ENCODE assay signal across 11 mouse cellular contexts in the genomic region with DNA sequence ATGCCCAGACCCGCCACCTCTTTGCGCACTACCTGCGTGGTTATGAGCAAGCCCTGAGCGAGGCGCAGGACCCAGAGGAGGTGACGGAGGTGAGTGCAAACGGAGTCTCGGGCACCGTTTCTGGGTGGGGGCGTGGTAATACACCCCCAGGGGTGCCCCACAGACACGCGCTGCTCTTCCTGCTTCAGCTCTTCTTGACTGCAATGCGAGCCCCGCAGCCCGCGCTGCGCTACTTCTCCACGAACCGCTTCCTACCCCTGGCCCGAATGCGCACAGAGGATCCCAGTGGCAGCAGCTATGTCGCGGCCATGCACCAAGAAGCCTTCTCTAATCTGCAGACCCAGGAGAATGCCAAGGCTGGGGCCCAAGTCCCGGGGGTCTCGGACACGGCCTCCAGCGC. TPM values are rescaled to one million over a fixed set of nuclear protein-coding genes. Genes with fewer than 3 reads are reported as not detected.
DNase-seq lines count a peak whose midpoint lies in the region; ATAC-seq and TF ChIP-seq lines count a peak whose summit lies in the region.
"Had no signal": no experiment of that assay in that cellular context is flagged by ENCODE, and none has a peak within 500 bp of the region (broad histone marks: within the 10 kb centered on the region; RNA-seq: fewer than 3 reads in every experiment).

No protein-coding gene starts in this region.

- H3K4me1 ChIP-seq in forebrain, embryonic 13.5 days: peaks cover 22% of the 10 kb centered on the region
- H3K4me1 ChIP-seq in forebrain, postnatal 0 days (ENCODE audit: insufficient read depth): peaks cover 7% of the 10 kb centered on the region
- peaks cover 32% of the 10 kb centered on the region for H3K4me1 ChIP-seq in midbrain, embryonic 10.5 days
- peaks cover 8% of the 10 kb centered on the region for H3K4me1 ChIP-seq in midbrain, embryonic 11.5 days (ENCODE audit: control insufficient read depth, insufficient read depth, low read length)
- peaks cover 22% of the 10 kb centered on the region for H3K4me1 ChIP-seq in limb, embryonic 10.5 days

- peaks cover 53% of the 10 kb centered on the region for H3K27me3 ChIP-seq in forebrain, embryonic 13.5 days
- H3K27me3 ChIP-seq in forebrain, postnatal 0 days (ENCODE audit: insufficient read depth, low read length): peaks cover 40% of the 10 kb centered on the region
- peaks cover 62% of the 10 kb centered on the region for H3K27me3 ChIP-seq in midbrain, embryonic 10.5 days (ENCODE audit: low read depth, poor library complexity, severe bottlenecking)
- peaks cover 50% of the 10 kb centered on the region for H3K27me3 ChIP-seq in midbrain, embryonic 11.5 days (ENCODE audit: control insufficient read depth, insufficient read depth, low read length)
- peaks cover 62% of the 10 kb centered on the region for H3K27me3 ChIP-seq in limb, embryonic 10.5 days (ENCODE audit: low read depth, poor library complexity, severe bottlenecking)

- 0 out of 2 replicates have a peak overlapping the region, but pooled peaks have one; percentile 12 for H3K9ac ChIP-seq in forebrain, embryonic 13.5 days
- H3K9ac ChIP-seq in forebrain, postnatal 0 days: no peak overlapping the region
- H3K9ac ChIP-seq in midbrain, embryonic 11.5 days (ENCODE audit: low read length): no peak overlapping the region

- H3K9me3 ChIP-seq in forebrain, embryonic 13.5 days (replicated peaks): no peaks in the 10 kb centered on the region
- no peaks in the 10 kb centered on the region for H3K9me3 ChIP-seq in forebrain, postnatal 0 days (ENCODE audit: low read length)
- H3K9me3 ChIP-seq in midbrain, embryonic 10.5 days (replicated peaks): no peaks in the 10 kb centered on the region
- no peaks in the 10 kb centered on the region for H3K9me3 ChIP-seq in midbrain, embryonic 11.5 days (ENCODE audit: control insufficient read depth, low read length)
- no peaks in the 10 kb centered on the region for H3K9me3 ChIP-seq in limb, embryonic 10.5 days (replicated peaks)

- no peak overlapping the region for H3K27ac ChIP-seq in forebrain, embryonic 13.5 days
- H3K27ac ChIP-seq in forebrain, postnatal 0 days (ENCODE audit: low read depth, low read length): no peak overlapping the region
- H3K27ac ChIP-seq in midbrain, embryonic 10.5 days (replicated peaks): no peak overlapping the region
- no peak overlapping the region for H3K27ac ChIP-seq in midbrain, embryonic 11.5 days (ENCODE audit: low read depth, low read length)
- 0 out of 2 replicates have a peak overlapping the region, but pooled peaks have one; percentile 19 for H3K27ac ChIP-seq in limb, embryonic 10.5 days

- 2% methylated on average over 27 of the region's 27 CpGs for WGBS in forebrain, embryonic 13.5 days
- WGBS in forebrain, postnatal 0 days: 4% methylated on average over 27 of the region's 27 CpGs
- 3% methylated on average over 27 of the region's 27 CpGs for WGBS in midbrain, embryonic 10.5 days
- WGBS in midbrain, embryonic 11.5 days: 1% methylated on average over 27 of the region's 27 CpGs
- WGBS in limb, embryonic 10.5 days: 1% methylated on average over 27 of the region's 27 CpGs

- TF ChIP-seq CTCF in forebrain, postnatal 0 days (IDR thresholded peaks at IDR 0.05; ENCODE audit: low read depth): no peak

- peak overlapping the region; percentile 14; the same call in 1 of the 2 replicates for H3K4me2 ChIP-seq in forebrain, embryonic 13.5 days
- no peak overlapping the region for H3K4me2 ChIP-seq in forebrain, postnatal 0 days (ENCODE audit: low read depth)
- no peak overlapping the region for H3K4me2 ChIP-seq in midbrain, embryonic 11.5 days

- no peak overlapping the region for H3K4me3 ChIP-seq in forebrain, embryonic 13.5 days
- no peak overlapping the region for H3K4me3 ChIP-seq in forebrain, postnatal 0 days (ENCODE audit: low read depth, low read length)
- H3K4me3 ChIP-seq in midbrain, embryonic 10.5 days: peak overlapping the region; percentile 21; the same call in 1 of the 2 replicates
- no peak overlapping the region for H3K4me3 ChIP-seq in midbrain, embryonic 11.5 days (ENCODE audit: low read depth, low read length)
- peak overlapping the region; percentile 28 for H3K4me3 ChIP-seq in limb, embryonic 10.5 days

- no peak for ATAC-seq in forebrain, embryonic 13.5 days
- no peak for ATAC-seq in forebrain, postnatal 0 days
- ATAC-seq in midbrain, embryonic 11.5 days (ENCODE audit: low FRiP score): no peak

- peaks cover 3% of the 10 kb centered on the region; the same call in 1 of the 2 replicates for H3K36me3 ChIP-seq in forebrain, embryonic 13.5 days (ENCODE audit: poor library complexity, severe bottlenecking)
- H3K36me3 ChIP-seq in forebrain, postnatal 0 days (ENCODE audit: insufficient read depth): peaks cover 1% of the 10 kb centered on the region; the same call in 1 of the 2 replicates
- H3K36me3 ChIP-seq in midbrain, embryonic 10.5 days: peaks cover 10% of the 10 kb centered on the region
- no peaks in the 10 kb centered on the region for H3K36me3 ChIP-seq in midbrain, embryonic 11.5 days (ENCODE audit: control insufficient read depth, insufficient read depth, low read length)
- H3K36me3 ChIP-seq in limb, embryonic 10.5 days: peaks cover 6% of the 10 kb centered on the region

- no peak for DNase-seq in forebrain, postnatal 0 days
- no peak for DNase-seq in midbrain, embryonic 10.5 days (ENCODE audit: low spot score)
- DNase-seq in midbrain, embryonic 11.5 days (ENCODE audit: low spot score, missing footprints): no peak
- DNase-seq in limb, embryonic 10.5 days (ENCODE audit: low spot score): no peak
- DNase-seq in thymus, postnatal 25 days: peak; percentile 44
- no peak for DNase-seq in left cerebral cortex, adult 11 months (ENCODE audit: low spot score)
- no peak for DNase-seq in gastrocnemius, adult 18-20 months (ENCODE audit: low spot score)
- DNase-seq: gastrocnemius, postnatal 36 days; right cerebral cortex, postnatal 25 days had no signal

RNA-seq across cellular contexts. Expression of gene Hsd17b1, which starts 1.5 kb away (rescaled TPM):
- not detected in 2 replicates for polyA plus RNA-seq in forebrain, embryonic 13.5 days (2015; fragmentation: Nextera tagmentation; extraction: Ambion mirVana)
- 0.23 and 0.71 TPM in 2 replicates for total RNA-seq in forebrain, postnatal 0 days (2014; rRNA removed)
- polyA plus RNA-seq in forebrain, postnatal 0 days (2015; fragmentation: Nextera tagmentation; extraction: Ambion mirVana): not detected in 2 replicates
- 0.12 TPM in 1 of 2 replicates, not detected in the other for polyA plus RNA-seq in midbrain, embryonic 10.5 days (2016; fragmentation: Nextera tagmentation; extraction: Ambion mirVana)
- 0.10 TPM in 1 of 2 replicates, not detected in the other for polyA plus RNA-seq in midbrain, embryonic 11.5 days (2014; fragmentation: Nextera tagmentation; extraction: Ambion mirVana)
- polyA plus RNA-seq in limb, embryonic 10.5 days (2016; fragmentation: Nextera tagmentation; extraction: Ambion mirVana): not detected in 2 replicates
- total RNA-seq in gastrocnemius, adult 18-20 months (2021): under 1 TPM; 0.16 to 0.33 TPM
- total RNA-seq: gastrocnemius, postnatal 36 days; megakaryocyte-erythroid progenitor cell, adult 5-6 weeks had no signal

RNA-seq across cellular contexts. Expression of gene Coasy, which starts 2.6 kb away (rescaled TPM):
- polyA plus RNA-seq in forebrain, embryonic 13.5 days (2015; fragmentation: Nextera tagmentation; extraction: Ambion mirVana): 45.8 and 48.2 TPM in 2 replicates
- total RNA-seq in forebrain, postnatal 0 days (2014; rRNA removed): 39.3 and 40.7 TPM in 2 replicates
- polyA plus RNA-seq in forebrain, postnatal 0 days (2015; fragmentation: Nextera tagmentation; extraction: Ambion mirVana): 39.8 and 40.2 TPM in 2 replicates
- 57.5 TPM in 2 replicates for polyA plus RNA-seq in midbrain, embryonic 10.5 days (2016; fragmentation: Nextera tagmentation; extraction: Ambion mirVana)
- 53.2 and 53.3 TPM in 2 replicates for polyA plus RNA-seq in midbrain, embryonic 11.5 days (2014; fragmentation: Nextera tagmentation; extraction: Ambion mirVana)
- polyA plus RNA-seq in limb, embryonic 10.5 days (2016; fragmentation: Nextera tagmentation; extraction: Ambion mirVana): 42.3 and 45.3 TPM in 2 replicates
- 1 to 10 TPM; 7.3 to 7.7 TPM for total RNA-seq in gastrocnemius, adult 18-20 months (2021)

RNA-seq across cellular contexts. Expression of gene Mlx, which starts 7.3 kb away (rescaled TPM):
- polyA plus RNA-seq in forebrain, embryonic 13.5 days (2015; fragmentation: Nextera tagmentation; extraction: Ambion mirVana): 71.1 and 81.2 TPM in 2 replicates
- 68.0 and 76.5 TPM in 2 replicates for total RNA-seq in forebrain, postnatal 0 days (2014; rRNA removed)
- polyA plus RNA-seq in forebrain, postnatal 0 days (2015; fragmentation: Nextera tagmentation; extraction: Ambion mirVana): 78.0 and 82.4 TPM in 2 replicates
- polyA plus RNA-seq in midbrain, embryonic 10.5 days (2016; fragmentation: Nextera tagmentation; extraction: Ambion mirVana): 42.7 and 49.1 TPM in 2 replicates
- polyA plus RNA-seq in midbrain, embryonic 11.5 days (2014; fragmentation: Nextera tagmentation; extraction: Ambion mirVana): 38.0 and 47.0 TPM in 2 replicates
- 41.3 and 49.6 TPM in 2 replicates for polyA plus RNA-seq in limb, embryonic 10.5 days (2016; fragmentation: Nextera tagmentation; extraction: Ambion mirVana)
- 10 to 100 TPM; 12.3 to 14.4 TPM for total RNA-seq in gastrocnemius, adult 18-20 months (2021)

RNA-seq across cellular contexts. Expression of gene Naglu, which starts 9.9 kb away (rescaled TPM):
- 4.8 and 6.5 TPM in 2 replicates for polyA plus RNA-seq in forebrain, embryonic 13.5 days (2015; fragmentation: Nextera tagmentation; extraction: Ambion mirVana)
- total RNA-seq in forebrain, postnatal 0 days (2014; rRNA removed): 11.3 and 14.9 TPM in 2 replicates
- 11.6 and 12.6 TPM in 2 replicates for polyA plus RNA-seq in forebrain, postnatal 0 days (2015; fragmentation: Nextera tagmentation; extraction: Ambion mirVana)
- polyA plus RNA-seq in midbrain, embryonic 10.5 days (2016; fragmentation: Nextera tagmentation; extraction: Ambion mirVana): 10.0 and 11.6 TPM in 2 replicates
- 6.0 and 6.9 TPM in 2 replicates for polyA plus RNA-seq in midbrain, embryonic 11.5 days (2014; fragmentation: Nextera tagmentation; extraction: Ambion mirVana)
- polyA plus RNA-seq in limb, embryonic 10.5 days (2016; fragmentation: Nextera tagmentation; extraction: Ambion mirVana): 4.9 and 5.9 TPM in 2 replicates
- 1 to 10 TPM; 3.9 TPM for total RNA-seq in gastrocnemius, adult 18-20 months (2021)

RNA-seq across cellular contexts. Expression of gene Psmc3ip, which starts 15.5 kb away (rescaled TPM):
- 63.3 and 64.1 TPM in 2 replicates for polyA plus RNA-seq in forebrain, embryonic 13.5 days (2015; fragmentation: Nextera tagmentation; extraction: Ambion mirVana)
- total RNA-seq in forebrain, postnatal 0 days (2014; rRNA removed): 9.5 and 13.8 TPM in 2 replicates
- polyA plus RNA-seq in forebrain, postnatal 0 days (2015; fragmentation: Nextera tagmentation; extraction: Ambion mirVana): 19.2 and 25.7 TPM in 2 replicates
- polyA plus RNA-seq in midbrain, embryonic 10.5 days (2016; fragmentation: Nextera tagmentation; extraction: Ambion mirVana): 74.3 and 77.3 TPM in 2 replicates
- polyA plus RNA-seq in midbrain, embryonic 11.5 days (2014; fragmentation: Nextera tagmentation; extraction: Ambion mirVana): 57.0 and 64.8 TPM in 2 replicates
- 73.1 and 74.0 TPM in 2 replicates for polyA plus RNA-seq in limb, embryonic 10.5 days (2016; fragmentation: Nextera tagmentation; extraction: Ambion mirVana)
- total RNA-seq in gastrocnemius, adult 18-20 months (2021): 1 to 10 TPM; 1.7 to 2.0 TPM

Comparison
In these comparisons a context has a peak if more than half of its experiments do, and no peak if none do; other contexts are left out.
1. H3K4me3 ChIP-seq: peak in midbrain, embryonic 10.5 days (single experiment) and limb, embryonic 10.5 days (single experiment); none in forebrain, embryonic 13.5 days (single experiment), forebrain, postnatal 0 days (single experiment) and midbrain, embryonic 11.5 days (single experiment).